Mouse (Mus musculus): Measurements from ENCODE around the gene Zfp809.

GRCm38 (mm10) chr9:22224536-22225503 lies 694 bp upstream of the Zfp809 start:
- TF ChIP-seq CTCF (IDR thresholded peaks at IDR 0.05; ENCODE audit: low read depth, low read length) = no peak
- TF ChIP-seq GATA1 (IDR thresholded peaks at IDR 0.05; ENCODE audit: borderline replicate concordance, low read length) = no peak
- TF ChIP-seq TAL1 (conservative IDR thresholded peaks at IDR 0.05; ENCODE audit: low read depth, low read length) = no peak
- TF ChIP-seq GATA2 (IDR thresholded peaks at IDR 0.05; ENCODE audit: borderline replicate concordance, low read depth, low read length) = no peak
- TF ChIP-seq POLR2AphosphoS5 (IDR thresholded peaks at IDR 0.05; ENCODE audit: insufficient replicate concordance, low read depth, low read length) = no peak
